Mouse (Mus musculus): ENCODE data around the gene Ift122. TPM values are rescaled to one million over a fixed set of nuclear protein-coding genes. Genes with fewer than 3 reads are reported as not detected.
"Not testable (repeated sequence)": the region's sequence is repeated elsewhere in the genome, so short reads cannot be mapped to it uniquely, and the experiment has no call there.

Gene Ift122
- polyA plus RNA-seq, 1 experiment from 2014 or later: 20.4 TPM

GRCm38 (mm10) chr6:115855733-115856360, 2.6 kb downstream of the Ift122 start:
- Histone ChIP-seq H3K4me3 (ENCODE audit: low read depth, low read length) (no peak overlapping the region), H3K4me2 (ENCODE audit: low read depth, low read length) (no peak overlapping the region), H3K9ac (ENCODE audit: low read depth, low read length) (no peak overlapping the region), H3K27me3 (replicated peaks; ENCODE audit: control insufficient read depth, insufficient read depth, low read length) (no peaks in the 10 kb centered on the region), H3K4me1 (ENCODE audit: control insufficient read depth, insufficient read depth, low read length) (peaks cover 14% of the 10 kb centered on the region), H3K36me3 (ENCODE audit: control insufficient read depth, insufficient read depth, low read length) (no peaks in the 10 kb centered on the region), H3K9me3 (ENCODE audit: control insufficient read depth, low read length) (no peaks in the 10 kb centered on the region), H3K27ac (replicated peaks; ENCODE audit: low read depth, low read length) (peak overlapping the region; percentile 34; the same call in 1 of the 2 replicates)
- no peak for DNase-seq (ENCODE audit: low spot score)
- no peak for ATAC-seq (ENCODE audit: low read depth)
- WGBS: 75% methylated on average over 3 of the region's 3 CpGs

DNA sequence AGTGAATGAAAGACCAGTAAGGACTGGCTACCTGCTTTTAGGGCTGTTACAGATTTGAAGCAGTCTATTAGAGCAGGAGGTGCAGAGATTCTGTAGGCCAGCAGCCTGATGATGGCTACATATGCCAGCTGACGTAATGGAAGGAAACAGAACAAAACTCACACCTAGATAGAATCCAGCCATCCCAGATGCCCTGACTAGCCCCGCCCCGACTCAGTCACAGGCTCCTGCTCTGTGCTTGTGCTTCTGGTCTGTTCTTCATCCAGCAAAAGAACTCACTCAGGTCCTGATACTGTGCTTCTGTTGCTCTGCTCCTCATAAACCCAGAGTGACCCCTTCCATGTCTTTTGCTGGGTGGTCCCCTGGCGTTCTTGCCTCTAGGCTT, 3.1 kb downstream of the Ift122 start:
- Histone ChIP-seq H3K4me3 (ENCODE audit: low read depth, low read length) (no peak overlapping the region), H3K27me3 (replicated peaks; ENCODE audit: control insufficient read depth, insufficient read depth, low read length) (no peaks in the 10 kb centered on the region), H3K9me3 (ENCODE audit: control insufficient read depth, low read length) (no peaks in the 10 kb centered on the region), H3K27ac (replicated peaks; ENCODE audit: low read depth, low read length) (peak overlapping the region; percentile 34; the same call in 1 of the 2 replicates), H3K4me1 (ENCODE audit: control insufficient read depth, insufficient read depth, low read length) (peaks cover 14% of the 10 kb centered on the region), H3K4me2 (ENCODE audit: low read depth, low read length) (no peak overlapping the region), H3K36me3 (ENCODE audit: control insufficient read depth, insufficient read depth, low read length) (no peaks in the 10 kb centered on the region), H3K9ac (ENCODE audit: low read depth, low read length) (no peak overlapping the region)
- ATAC-seq (ENCODE audit: low read depth): no peak
- no peak for DNase-seq (ENCODE audit: low spot score)
- WGBS: 62% methylated on average over 4 of the region's 4 CpGs

DNA sequence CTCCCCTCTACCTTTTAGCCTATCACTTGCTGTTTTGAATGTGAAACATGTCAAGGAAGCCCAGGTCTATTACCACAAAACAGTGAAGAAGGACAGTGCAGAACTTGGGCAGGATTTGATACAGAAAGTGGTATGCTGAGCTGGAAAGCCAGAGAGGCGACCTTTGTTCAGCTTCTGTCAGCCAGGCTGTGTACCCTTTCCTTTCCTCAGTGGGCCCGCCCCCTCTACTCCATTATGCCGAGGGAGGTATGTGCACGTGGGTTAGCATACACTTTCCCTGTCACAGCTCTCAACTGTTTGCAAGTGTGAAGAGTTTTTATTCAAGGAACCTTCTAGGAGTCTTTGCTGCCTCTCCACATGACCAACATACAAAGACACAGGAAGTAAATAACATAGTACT, 6.0 kb downstream of the Ift122 start:
- Histone ChIP-seq H3K9ac (ENCODE audit: low read depth, low read length) (no peak overlapping the region), H3K9me3 (ENCODE audit: control insufficient read depth, low read length) (no peaks in the 10 kb centered on the region), H3K4me2 (ENCODE audit: low read depth, low read length) (no peak overlapping the region), H3K27ac (replicated peaks; ENCODE audit: low read depth, low read length) (no peak overlapping the region), H3K4me3 (ENCODE audit: low read depth, low read length) (no peak overlapping the region), H3K27me3 (replicated peaks; ENCODE audit: control insufficient read depth, insufficient read depth, low read length) (no peaks in the 10 kb centered on the region), H3K4me1 (ENCODE audit: control insufficient read depth, insufficient read depth, low read length) (peaks cover 5% of the 10 kb centered on the region; the same call in 1 of the 2 replicates), H3K36me3 (ENCODE audit: control insufficient read depth, insufficient read depth, low read length) (peaks cover 9% of the 10 kb centered on the region)
- no peak for ATAC-seq (ENCODE audit: low read depth)
- no peak for DNase-seq (ENCODE audit: low spot score)
- WGBS: 54% methylated on average over 4 of the region's 4 CpGs

GRCm38 (mm10) chr6:115860027-115860556, 6.8 kb downstream of the Ift122 start:
- H3K4me2 ChIP-seq (ENCODE audit: low read depth, low read length): no peak overlapping the region
- no peak for DNase-seq (ENCODE audit: low spot score)
- no peak overlapping the region for H3K9ac ChIP-seq (ENCODE audit: low read depth, low read length)
- no peak for ATAC-seq (ENCODE audit: low read depth)
- H3K36me3 ChIP-seq (ENCODE audit: control insufficient read depth, insufficient read depth, low read length): peaks cover 17% of the 10 kb centered on the region
- no peaks in the 10 kb centered on the region for H3K27me3 ChIP-seq (replicated peaks; ENCODE audit: control insufficient read depth, insufficient read depth, low read length)
- H3K4me3 ChIP-seq (ENCODE audit: low read depth, low read length): no peak overlapping the region
- H3K27ac ChIP-seq (replicated peaks; ENCODE audit: low read depth, low read length): no peak overlapping the region
- no peaks in the 10 kb centered on the region for H3K9me3 ChIP-seq (ENCODE audit: control insufficient read depth, low read length)
- H3K4me1 ChIP-seq (ENCODE audit: control insufficient read depth, insufficient read depth, low read length): peaks cover 5% of the 10 kb centered on the region; the same call in 1 of the 2 replicates
- 66% methylated on average over 7 of the region's 7 CpGs for WGBS

DNA sequence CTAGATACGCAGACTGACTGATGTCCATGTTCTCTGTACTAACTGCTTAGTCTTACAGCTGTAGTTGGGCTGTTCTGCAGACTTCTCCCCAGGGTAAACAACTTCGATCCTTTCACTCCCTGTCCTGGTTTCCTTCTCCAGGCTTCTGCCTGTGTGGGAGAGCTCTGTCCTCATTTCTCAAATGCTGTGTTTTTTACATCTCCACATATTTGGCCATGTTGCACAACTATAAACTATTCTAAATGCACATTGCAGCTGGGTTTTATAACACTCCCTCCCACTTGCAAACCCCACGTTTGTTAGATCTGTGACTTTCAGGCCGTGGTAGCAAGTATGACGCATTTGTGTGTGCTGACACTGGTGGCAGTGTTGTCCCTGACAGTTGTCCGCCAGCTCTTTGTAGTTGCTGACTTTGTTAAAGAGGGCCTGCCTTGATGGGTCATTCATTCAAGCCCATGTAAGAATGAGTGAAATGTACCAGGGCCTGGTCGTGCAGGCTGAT, 10.1 kb downstream of the Ift122 start:
- no peak overlapping the region for H3K9ac ChIP-seq (ENCODE audit: low read depth, low read length)
- 63% methylated on average over 7 of the region's 7 CpGs for WGBS
- H3K4me2 ChIP-seq (ENCODE audit: low read depth, low read length): no peak overlapping the region
- no peak overlapping the region for H3K27ac ChIP-seq (replicated peaks; ENCODE audit: low read depth, low read length)
- H3K4me3 ChIP-seq (ENCODE audit: low read depth, low read length): no peak overlapping the region
- peaks cover 18% of the 10 kb centered on the region for H3K36me3 ChIP-seq (ENCODE audit: control insufficient read depth, insufficient read depth, low read length)
- DNase-seq (ENCODE audit: low spot score) (no peak), ATAC-seq (ENCODE audit: low read depth) (no peak)
- H3K27me3 ChIP-seq (replicated peaks; ENCODE audit: control insufficient read depth, insufficient read depth, low read length): no peaks in the 10 kb centered on the region
- no peaks in the 10 kb centered on the region for H3K4me1 ChIP-seq (ENCODE audit: control insufficient read depth, insufficient read depth, low read length)
- H3K9me3 ChIP-seq (ENCODE audit: control insufficient read depth, low read length): no peaks in the 10 kb centered on the region

DNA sequence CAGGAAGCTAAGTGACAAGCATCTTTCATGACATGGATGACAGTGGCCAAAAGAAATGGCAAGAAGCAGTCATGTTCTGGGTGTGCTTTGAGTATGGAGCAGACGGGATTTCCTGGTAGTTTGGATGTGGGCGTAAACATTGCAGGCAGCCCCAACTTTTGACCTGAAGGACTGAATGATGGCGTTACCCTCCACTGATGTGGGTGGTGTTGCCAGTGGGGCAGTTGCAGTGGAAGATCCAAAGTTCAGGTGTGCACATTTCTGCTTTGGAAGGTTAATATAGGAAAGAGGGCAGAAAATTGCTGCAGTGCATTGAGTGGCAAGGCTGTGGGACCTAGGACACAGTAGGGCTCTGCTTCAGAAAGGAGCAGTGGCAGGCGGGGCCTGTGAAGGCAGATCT, 12.0 kb downstream of the Ift122 start:
- Histone ChIP-seq H3K9me3 (ENCODE audit: control insufficient read depth, low read length) (no peaks in the 10 kb centered on the region), H3K27me3 (replicated peaks; ENCODE audit: control insufficient read depth, insufficient read depth, low read length) (no peaks in the 10 kb centered on the region), H3K9ac (ENCODE audit: low read depth, low read length) (no peak overlapping the region), H3K4me3 (ENCODE audit: low read depth, low read length) (no peak overlapping the region), H3K4me2 (ENCODE audit: low read depth, low read length) (no peak overlapping the region), H3K27ac (replicated peaks; ENCODE audit: low read depth, low read length) (no peak overlapping the region), H3K4me1 (ENCODE audit: control insufficient read depth, insufficient read depth, low read length) (no peaks in the 10 kb centered on the region), H3K36me3 (ENCODE audit: control insufficient read depth, insufficient read depth, low read length) (peaks cover 18% of the 10 kb centered on the region)
- DNase-seq (ENCODE audit: low spot score) (no peak), ATAC-seq (ENCODE audit: low read depth) (no peak)
- WGBS: 97% methylated on average over 4 of the region's 4 CpGs

GRCm38 (mm10) chr6:115867157-115867556, 13.9 kb downstream of the Ift122 start:
- H3K9ac ChIP-seq (ENCODE audit: low read depth, low read length); H3K4me2 ChIP-seq (ENCODE audit: low read depth, low read length); ATAC-seq (ENCODE audit: low read depth); H3K4me3 ChIP-seq (ENCODE audit: low read depth, low read length); H3K27ac ChIP-seq (replicated peaks; ENCODE audit: low read depth, low read length); H3K4me1 ChIP-seq (ENCODE audit: control insufficient read depth, insufficient read depth, low read length); DNase-seq (ENCODE audit: low spot score); H3K9me3 ChIP-seq (ENCODE audit: control insufficient read depth, low read length); H3K27me3 ChIP-seq (replicated peaks; ENCODE audit: control insufficient read depth, insufficient read depth, low read length): not testable (repeated sequence)
- WGBS: no CpG with 5 or more reads among the region's 3 CpGs
- peaks cover 18% of the 10 kb centered on the region for H3K36me3 ChIP-seq (ENCODE audit: control insufficient read depth, insufficient read depth, low read length)

DNA sequence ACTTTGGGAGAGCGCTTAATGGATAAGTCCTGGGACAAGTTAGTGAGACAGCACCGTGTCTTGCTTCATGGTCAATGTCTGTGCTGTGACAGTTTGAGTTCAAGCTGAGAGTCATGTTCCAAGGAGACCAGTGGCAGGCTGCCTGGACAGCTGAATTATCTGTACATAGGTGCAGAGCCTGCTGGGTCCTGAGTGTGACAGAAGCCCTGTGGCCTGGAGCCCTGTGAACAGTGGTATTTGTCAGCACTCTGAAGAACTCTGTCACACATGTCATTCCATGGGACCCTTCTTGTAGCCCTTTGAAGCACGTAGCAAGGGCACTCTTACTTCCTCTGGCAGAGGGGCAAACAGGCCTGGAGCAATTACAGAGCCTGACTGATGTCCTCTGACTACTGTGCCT, 18.0 kb downstream of the Ift122 start:
- not testable (repeated sequence) for ATAC-seq (ENCODE audit: low read depth); H3K4me1 ChIP-seq (ENCODE audit: control insufficient read depth, insufficient read depth, low read length); H3K27me3 ChIP-seq (replicated peaks; ENCODE audit: control insufficient read depth, insufficient read depth, low read length); H3K9me3 ChIP-seq (ENCODE audit: control insufficient read depth, low read length); DNase-seq (ENCODE audit: low spot score); H3K4me3 ChIP-seq (ENCODE audit: low read depth, low read length); H3K9ac ChIP-seq (ENCODE audit: low read depth, low read length); H3K4me2 ChIP-seq (ENCODE audit: low read depth, low read length); H3K27ac ChIP-seq (replicated peaks; ENCODE audit: low read depth, low read length)
- H3K36me3 ChIP-seq (ENCODE audit: control insufficient read depth, insufficient read depth, low read length): peaks cover 12% of the 10 kb centered on the region; the same call in 1 of the 2 replicates
- no CpG with 5 or more reads among the region's 3 CpGs for WGBS

GRCm38 (mm10) chr6:115877239-115877638, 24.0 kb downstream of the Ift122 start:
- Histone ChIP-seq H3K4me1 (ENCODE audit: control insufficient read depth, insufficient read depth, low read length) (no peaks in the 10 kb centered on the region), H3K36me3 (ENCODE audit: control insufficient read depth, insufficient read depth, low read length) (peaks cover 31% of the 10 kb centered on the region; the same call in 1 of the 2 replicates)

More at GRCm38 (mm10) chr6:115877239-115877638, 24.0 kb downstream of the Ift122 start:
- DNase-seq (ENCODE audit: low spot score): no peak
- Histone ChIP-seq H3K27ac (replicated peaks; ENCODE audit: low read depth, low read length) (no peak overlapping the region), H3K4me2 (ENCODE audit: low read depth, low read length) (no peak overlapping the region), H3K9ac (ENCODE audit: low read depth, low read length) (no peak overlapping the region), H3K27me3 (replicated peaks; ENCODE audit: control insufficient read depth, insufficient read depth, low read length) (no peaks in the 10 kb centered on the region), H3K9me3 (ENCODE audit: control insufficient read depth, low read length) (no peaks in the 10 kb centered on the region), H3K4me3 (ENCODE audit: low read depth, low read length) (no peak overlapping the region)
- no peak for ATAC-seq (ENCODE audit: low read depth)
- 85% methylated on average over 2 of the region's 2 CpGs for WGBS
